Mouse (Mus musculus) C2C12 (cell line): ENCODE results near the gene 1500009C09Rik. TPM values are rescaled to one million over a fixed set of nuclear protein-coding genes. Genes with fewer than 3 reads are reported as not detected.

Experiments used
- H3K27me3 ChIP-seq: one replicate; pipeline ENCODE4 v1.6.1; 2011; ENCODE audit not compliant: control insufficient read depth, insufficient read depth, insufficient read length
- H3K36me3 ChIP-seq: one replicate; pipeline ENCODE4 v1.6.1; 2011; ENCODE audit not compliant: control insufficient read depth, insufficient read depth
- H3K4me3 ChIP-seq: one replicate; pipeline ENCODE4 v1.5.1; 2011; ENCODE audit warnings: mild to moderate bottlenecking, control low read depth; ENCODE audit not compliant: poor library complexity, insufficient read depth, severe bottlenecking
- H3K79me2 ChIP-seq: one replicate; pipeline ENCODE4 v1.6.1; 2011; ENCODE audit not compliant: control insufficient read depth, insufficient read depth
- H3K79me3 ChIP-seq: one replicate; pipeline ENCODE4 v1.6.1; 2011; ENCODE audit warnings: low read depth, control low read depth
- H3ac ChIP-seq: one replicate; pipeline ENCODE3; 2011; ENCODE audit warnings: low read depth; ENCODE audit not compliant: control insufficient read depth, insufficient read length
- CEBPB ChIP-seq: IDR thresholded peaks from one replicate; pipeline ENCODE4 v1.6.1; 2011; ENCODE audit warnings: low read depth, mild to moderate bottlenecking, control low read depth, moderate library complexity
- CTCF ChIP-seq: IDR thresholded peaks from one replicate; pipeline ENCODE4 v1.5.1; 2011; ENCODE audit not compliant: control insufficient read depth, insufficient read depth, insufficient read length
- FOSL1 ChIP-seq: IDR thresholded peaks from one replicate; pipeline ENCODE4 v1.8.0; 2011; ENCODE audit warnings: mild to moderate bottlenecking, low read length; ENCODE audit not compliant: poor library complexity, insufficient read depth, severe bottlenecking
- MAX ChIP-seq: IDR thresholded peaks from one replicate; pipeline ENCODE4 v1.6.1; 2011; ENCODE audit warnings: mild to moderate bottlenecking, control low read depth
- MYOD1 ChIP-seq: IDR thresholded peaks from one replicate; pipeline ENCODE4 v1.6.1; 2011; ENCODE audit warnings: low read depth; ENCODE audit not compliant: control insufficient read depth, insufficient read length
- MYOG ChIP-seq: IDR thresholded peaks from one replicate; pipeline ENCODE4 v1.6.1; 2011; ENCODE audit not compliant: control insufficient read depth, insufficient read length; ENCODE audit errors: extremely low read depth
- USF1 ChIP-seq: IDR thresholded peaks from one replicate; pipeline ENCODE4 v1.6.1; 2011; ENCODE audit warnings: low read depth, mild to moderate bottlenecking, control low read depth, moderate library complexity
- polyA plus RNA-seq: library from polyadenylated mRNA; unstranded; fragments of >200 nt; fragmentation: generic; extraction: Trizol; gene quantifications from one replicate; pipeline ENCODE4 v1.2.1, GENCODE M21; 2012; ENCODE audit warnings: missing spikeins

Gene 1500009C09Rik
- polyA plus RNA-seq, 1 experiment, result not detected

- H3K79me2 ChIP-seq, result no peaks in the 10 kb centered on the region
- no peak for TF ChIP-seq MYOD1
- TF ChIP-seq MAX, result no peak
- no peak for TF ChIP-seq CTCF
- no peak for TF ChIP-seq FOSL1
- no peak for TF ChIP-seq USF1
- no peak overlapping the region for H3ac ChIP-seq
- no peak overlapping the region for H3K4me3 ChIP-seq
- no peaks in the 10 kb centered on the region for H3K36me3 ChIP-seq
- H3K79me3 ChIP-seq, result no peaks in the 10 kb centered on the region
- H3K27me3 ChIP-seq, result peaks cover 32% of the 10 kb centered on the region
Observed at GRCm38 (mm10) chr15:82216142-82216827, 35.9 kb upstream of the 1500009C09Rik start.

- no peaks in the 10 kb centered on the region for H3K36me3 ChIP-seq
- no peak for TF ChIP-seq MYOD1
- TF ChIP-seq MYOG, result no peak
- TF ChIP-seq USF1, result no peak
- no peak for TF ChIP-seq FOSL1
- no peaks in the 10 kb centered on the region for H3K79me3 ChIP-seq
- H3K4me3 ChIP-seq, result no peak overlapping the region
- no peaks in the 10 kb centered on the region for H3K79me2 ChIP-seq
- H3ac ChIP-seq, result no peak overlapping the region
- peaks cover 24% of the 10 kb centered on the region for H3K27me3 ChIP-seq
Observed at GRCm38 (mm10) chr15:82217039-82217438, 35.2 kb upstream of the 1500009C09Rik start.

DNA sequence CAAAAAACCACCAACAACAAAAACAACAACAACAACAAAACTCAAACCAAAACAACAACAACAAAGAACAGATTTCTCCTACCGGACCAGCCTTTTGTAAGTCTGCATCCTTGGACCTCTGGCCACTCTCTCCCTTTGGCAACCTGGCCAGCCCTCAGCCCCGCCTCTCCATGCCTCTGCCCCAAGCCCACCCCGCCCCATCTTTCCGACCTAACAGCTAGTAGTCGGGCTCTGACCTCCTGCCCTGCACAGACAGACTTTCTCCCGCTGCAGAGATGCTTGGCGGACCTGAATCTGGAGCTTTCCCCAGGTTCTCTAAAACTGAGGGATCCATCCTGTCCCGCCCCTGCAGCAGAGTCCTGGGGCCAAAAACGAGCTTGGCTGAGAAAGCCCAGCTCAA lies 34.2 kb upstream of the 1500009C09Rik start:
- no peak overlapping the region for H3K4me3 ChIP-seq
- H3K79me2 ChIP-seq, result no peaks in the 10 kb centered on the region
- H3K36me3 ChIP-seq, result no peaks in the 10 kb centered on the region
- H3K27me3 ChIP-seq, result peaks cover 15% of the 10 kb centered on the region
- H3K79me3 ChIP-seq, result no peaks in the 10 kb centered on the region
- no peak for TF ChIP-seq CEBPB
- no peak overlapping the region for H3ac ChIP-seq

GRCm38 (mm10) chr15:82218778-82219666 lies 33.2 kb upstream of the 1500009C09Rik start:
- TF ChIP-seq USF1, result no peak
- TF ChIP-seq MAX, result no peak
- TF ChIP-seq CEBPB, result no peak
- no peak for TF ChIP-seq CTCF
- TF ChIP-seq FOSL1, result no peak
- no peak for TF ChIP-seq MYOG
- TF ChIP-seq MYOD1, result no peak
- Histone ChIP-seq H3K27me3 (peaks cover 7% of the 10 kb centered on the region), H3K4me3 (no peak overlapping the region), H3K79me3 (no peaks in the 10 kb centered on the region), H3K36me3 (no peaks in the 10 kb centered on the region), H3ac (no peak overlapping the region), H3K79me2 (no peaks in the 10 kb centered on the region)

DNA sequence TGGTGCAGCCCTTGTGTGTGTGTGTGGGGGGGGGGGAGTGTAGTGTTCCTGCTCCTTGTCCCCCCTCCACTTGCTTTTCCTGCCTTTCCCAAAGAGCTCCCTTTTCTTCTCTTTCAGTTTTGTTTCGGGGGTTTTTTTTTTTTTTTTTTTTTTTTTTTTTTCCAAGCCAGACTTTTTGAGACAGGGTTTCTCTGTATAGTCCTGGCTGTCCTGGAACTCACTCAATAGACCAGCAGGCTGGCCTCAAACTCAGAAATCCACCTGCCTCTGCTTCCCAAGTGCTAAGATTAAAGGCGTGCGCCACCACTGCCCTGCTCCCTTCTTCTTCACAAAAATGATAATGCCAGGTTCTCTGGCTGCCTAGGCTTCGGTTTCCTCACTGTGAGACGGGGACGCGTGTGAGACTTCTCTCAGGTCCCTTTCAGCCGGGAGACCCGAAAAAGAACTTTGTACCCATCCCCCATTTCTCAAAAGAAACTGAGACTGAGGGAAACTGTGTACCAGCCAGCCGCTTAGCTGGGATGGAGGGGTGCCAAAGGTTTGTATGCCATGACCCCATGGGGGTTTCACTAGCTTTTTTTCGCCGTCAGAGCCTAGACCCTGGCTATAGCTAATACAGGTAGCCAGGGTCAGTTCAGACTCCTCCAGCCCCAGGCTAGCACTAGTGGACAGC lies 32.1 kb upstream of the 1500009C09Rik start:
- TF ChIP-seq MYOG (no peak), MYOD1 (no peak), FOSL1 (no peak), CTCF (no peak), USF1 (no peak), CEBPB (no peak), MAX (no peak)
- H3K79me3 ChIP-seq, result no peaks in the 10 kb centered on the region
- no peak overlapping the region for H3ac ChIP-seq
- H3K79me2 ChIP-seq, result no peaks in the 10 kb centered on the region
- H3K36me3 ChIP-seq, result no peaks in the 10 kb centered on the region
- H3K4me3 ChIP-seq, result no peak overlapping the region
- peaks cover 8% of the 10 kb centered on the region for H3K27me3 ChIP-seq
